Mouse (Mus musculus): ENCODE measurements around the gene Ksr1. TPM values are rescaled to one million over a fixed set of nuclear protein-coding genes. Genes with fewer than 3 reads are reported as not detected.

Ksr1 gene
- polyA plus RNA-seq, 1 experiment from 2014 or later, result 4.4 TPM

GRCm38 (mm10) chr11:79069453-79070153, 76.6 kb downstream of the Ksr1 start:
- Histone ChIP-seq H3K9ac (ENCODE audit: low read depth, low read length) (peak overlapping the region; percentile 58), H3K4me2 (peak overlapping the region; percentile 44; the same call in 1 of the 2 replicates), H3K9me3 (replicated peaks; ENCODE audit: control insufficient read depth, low read length) (no peaks in the 10 kb centered on the region), H3K4me3 (ENCODE audit: low read depth, low read length) (no peak overlapping the region), H3K27me3 (ENCODE audit: control insufficient read depth, insufficient read depth, low read length) (no peaks in the 10 kb centered on the region), H3K36me3 (ENCODE audit: control insufficient read depth, insufficient read depth, low read length) (no peaks in the 10 kb centered on the region), H3K4me1 (ENCODE audit: control insufficient read depth, insufficient read depth, low read length) (peaks cover 54% of the 10 kb centered on the region), H3K27ac (ENCODE audit: low read depth, low read length) (peak overlapping the region; percentile 75)
- 23% methylated on average over 9 of the region's 10 CpGs for WGBS (ENCODE audit: insufficient replicate concordance)
- ATAC-seq (replicated peaks; ENCODE audit: insufficient number of reproducible peaks, low FRiP score, low TSS enrichment), result peak; percentile 66

- H3K36me3 ChIP-seq (ENCODE audit: control insufficient read depth, insufficient read depth, low read length), result no peaks in the 10 kb centered on the region
- peak overlapping the region; percentile 28; the same call in 1 of the 2 replicates for H3K9ac ChIP-seq (ENCODE audit: low read depth, low read length)
- no peaks in the 10 kb centered on the region for H3K27me3 ChIP-seq (ENCODE audit: control insufficient read depth, insufficient read depth, low read length)
- peaks cover 71% of the 10 kb centered on the region for H3K4me1 ChIP-seq (ENCODE audit: control insufficient read depth, insufficient read depth, low read length)
- peak overlapping the region; percentile 59; the same call in 1 of the 2 replicates for H3K27ac ChIP-seq (ENCODE audit: low read depth, low read length)
- peak; percentile 74 for ATAC-seq (replicated peaks; ENCODE audit: insufficient number of reproducible peaks, low FRiP score, low TSS enrichment)
- no peaks in the 10 kb centered on the region for H3K9me3 ChIP-seq (replicated peaks; ENCODE audit: control insufficient read depth, low read length)
- H3K4me2 ChIP-seq, result peak overlapping the region; percentile 14; the same call in 1 of the 2 replicates
- H3K4me3 ChIP-seq (ENCODE audit: low read depth, low read length), result no peak overlapping the region
- 70% methylated on average over 4 of the region's 4 CpGs for WGBS (ENCODE audit: insufficient replicate concordance)
Measured at GRCm38 (mm10) chr11:79067172-79067571, 79.0 kb downstream of the Ksr1 start.

- Histone ChIP-seq H3K9ac (ENCODE audit: low read depth, low read length) (no peak overlapping the region), H3K36me3 (ENCODE audit: control insufficient read depth, insufficient read depth, low read length) (no peaks in the 10 kb centered on the region), H3K4me1 (ENCODE audit: control insufficient read depth, insufficient read depth, low read length) (peaks cover 66% of the 10 kb centered on the region), H3K9me3 (replicated peaks; ENCODE audit: control insufficient read depth, low read length) (no peaks in the 10 kb centered on the region), H3K4me2 (no peak overlapping the region), H3K27me3 (ENCODE audit: control insufficient read depth, insufficient read depth, low read length) (no peaks in the 10 kb centered on the region), H3K4me3 (ENCODE audit: low read depth, low read length) (no peak overlapping the region), H3K27ac (ENCODE audit: low read depth, low read length) (peak overlapping the region; percentile 74)
- 82% methylated on average over 2 of the region's 2 CpGs for WGBS (ENCODE audit: insufficient replicate concordance)
- no peak for ATAC-seq (replicated peaks; ENCODE audit: insufficient number of reproducible peaks, low FRiP score, low TSS enrichment)
Measured at GRCm38 (mm10) chr11:79066191-79066530, 80.0 kb downstream of the Ksr1 start.

GRCm38 (mm10) chr11:79065463-79066190, 80.6 kb downstream of the Ksr1 start:
- no peaks in the 10 kb centered on the region for H3K27me3 ChIP-seq (ENCODE audit: control insufficient read depth, insufficient read depth, low read length)
- H3K27ac ChIP-seq (ENCODE audit: low read depth, low read length), result peak overlapping the region; percentile 74
- H3K9ac ChIP-seq (ENCODE audit: low read depth, low read length), result no peak overlapping the region
- no peaks in the 10 kb centered on the region for H3K36me3 ChIP-seq (ENCODE audit: control insufficient read depth, insufficient read depth, low read length)
- no peak for ATAC-seq (replicated peaks; ENCODE audit: insufficient number of reproducible peaks, low FRiP score, low TSS enrichment)
- no peak overlapping the region for H3K4me2 ChIP-seq
- WGBS (ENCODE audit: insufficient replicate concordance), result 59% methylated on average over 11 of the region's 11 CpGs
- peaks cover 64% of the 10 kb centered on the region for H3K4me1 ChIP-seq (ENCODE audit: control insufficient read depth, insufficient read depth, low read length)
- H3K9me3 ChIP-seq (replicated peaks; ENCODE audit: control insufficient read depth, low read length), result no peaks in the 10 kb centered on the region
- H3K4me3 ChIP-seq (ENCODE audit: low read depth, low read length), result no peak overlapping the region

GRCm38 (mm10) chr11:79064311-79064710, 81.9 kb downstream of the Ksr1 start:
- no peak overlapping the region for H3K9ac ChIP-seq (ENCODE audit: low read depth, low read length)
- peaks cover 59% of the 10 kb centered on the region for H3K4me1 ChIP-seq (ENCODE audit: control insufficient read depth, insufficient read depth, low read length)
- no peak overlapping the region for H3K4me2 ChIP-seq
- WGBS (ENCODE audit: insufficient replicate concordance), result 77% methylated on average over 8 of the region's 8 CpGs
- peak overlapping the region; percentile 15; the same call in 1 of the 2 replicates for H3K27ac ChIP-seq (ENCODE audit: low read depth, low read length)
- ATAC-seq (replicated peaks; ENCODE audit: insufficient number of reproducible peaks, low FRiP score, low TSS enrichment), result no peak
- H3K4me3 ChIP-seq (ENCODE audit: low read depth, low read length), result no peak overlapping the region
- H3K9me3 ChIP-seq (replicated peaks; ENCODE audit: control insufficient read depth, low read length), result no peaks in the 10 kb centered on the region
- H3K36me3 ChIP-seq (ENCODE audit: control insufficient read depth, insufficient read depth, low read length), result no peaks in the 10 kb centered on the region
- no peaks in the 10 kb centered on the region for H3K27me3 ChIP-seq (ENCODE audit: control insufficient read depth, insufficient read depth, low read length)

GRCm38 (mm10) chr11:79063616-79064015, 82.6 kb downstream of the Ksr1 start:
- peak overlapping the region; percentile 76 for H3K27ac ChIP-seq (ENCODE audit: low read depth, low read length)
- no peak overlapping the region for H3K9ac ChIP-seq (ENCODE audit: low read depth, low read length)

GRCm38 (mm10) chr11:79062897-79063296, 83.3 kb downstream of the Ksr1 start:
- WGBS (ENCODE audit: insufficient replicate concordance), result 85% methylated on average over 5 of the region's 5 CpGs
- Histone ChIP-seq H3K27me3 (ENCODE audit: control insufficient read depth, insufficient read depth, low read length) (no peaks in the 10 kb centered on the region), H3K9me3 (replicated peaks; ENCODE audit: control insufficient read depth, low read length) (no peaks in the 10 kb centered on the region), H3K4me2 (no peak overlapping the region), H3K36me3 (ENCODE audit: control insufficient read depth, insufficient read depth, low read length) (no peaks in the 10 kb centered on the region), H3K4me3 (ENCODE audit: low read depth, low read length) (no peak overlapping the region), H3K4me1 (ENCODE audit: control insufficient read depth, insufficient read depth, low read length) (peaks cover 68% of the 10 kb centered on the region), H3K9ac (ENCODE audit: low read depth, low read length) (no peak overlapping the region), H3K27ac (ENCODE audit: low read depth, low read length) (peak overlapping the region; percentile 76)
- ATAC-seq (replicated peaks; ENCODE audit: insufficient number of reproducible peaks, low FRiP score, low TSS enrichment), result no peak

More at GRCm38 (mm10) chr11:79063616-79064015, 82.6 kb downstream of the Ksr1 start:
- Histone ChIP-seq H3K4me1 (ENCODE audit: control insufficient read depth, insufficient read depth, low read length) (peaks cover 61% of the 10 kb centered on the region), H3K27me3 (ENCODE audit: control insufficient read depth, insufficient read depth, low read length) (no peaks in the 10 kb centered on the region), H3K9me3 (replicated peaks; ENCODE audit: control insufficient read depth, low read length) (no peaks in the 10 kb centered on the region), H3K4me2 (no peak overlapping the region), H3K36me3 (ENCODE audit: control insufficient read depth, insufficient read depth, low read length) (no peaks in the 10 kb centered on the region), H3K4me3 (ENCODE audit: low read depth, low read length) (no peak overlapping the region)
- WGBS (ENCODE audit: insufficient replicate concordance), result 58% methylated on average over 7 of the region's 7 CpGs
- no peak for ATAC-seq (replicated peaks; ENCODE audit: insufficient number of reproducible peaks, low FRiP score, low TSS enrichment)

GRCm38 (mm10) chr11:79061839-79062238, 84.4 kb downstream of the Ksr1 start:
- Histone ChIP-seq H3K27ac (ENCODE audit: low read depth, low read length) (no peak overlapping the region), H3K4me2 (no peak overlapping the region), H3K9me3 (replicated peaks; ENCODE audit: control insufficient read depth, low read length) (no peaks in the 10 kb centered on the region), H3K4me3 (ENCODE audit: low read depth, low read length) (no peak overlapping the region), H3K36me3 (ENCODE audit: control insufficient read depth, insufficient read depth, low read length) (no peaks in the 10 kb centered on the region), H3K9ac (ENCODE audit: low read depth, low read length) (no peak overlapping the region), H3K4me1 (ENCODE audit: control insufficient read depth, insufficient read depth, low read length) (peaks cover 73% of the 10 kb centered on the region), H3K27me3 (ENCODE audit: control insufficient read depth, insufficient read depth, low read length) (no peaks in the 10 kb centered on the region)
- no peak for ATAC-seq (replicated peaks; ENCODE audit: insufficient number of reproducible peaks, low FRiP score, low TSS enrichment)
- WGBS (ENCODE audit: insufficient replicate concordance), result 63% methylated on average over 7 of the region's 7 CpGs
